Mouse (Mus musculus) retina, postnatal 1 day (tissue): ENCODE results near the gene Atp6v1d.

Experiments used
- DNase-seq: peaks from one replicate; pipeline ENCODE4 v3.0.0-alpha.2; 2012

Atp6v1d gene

DNA sequence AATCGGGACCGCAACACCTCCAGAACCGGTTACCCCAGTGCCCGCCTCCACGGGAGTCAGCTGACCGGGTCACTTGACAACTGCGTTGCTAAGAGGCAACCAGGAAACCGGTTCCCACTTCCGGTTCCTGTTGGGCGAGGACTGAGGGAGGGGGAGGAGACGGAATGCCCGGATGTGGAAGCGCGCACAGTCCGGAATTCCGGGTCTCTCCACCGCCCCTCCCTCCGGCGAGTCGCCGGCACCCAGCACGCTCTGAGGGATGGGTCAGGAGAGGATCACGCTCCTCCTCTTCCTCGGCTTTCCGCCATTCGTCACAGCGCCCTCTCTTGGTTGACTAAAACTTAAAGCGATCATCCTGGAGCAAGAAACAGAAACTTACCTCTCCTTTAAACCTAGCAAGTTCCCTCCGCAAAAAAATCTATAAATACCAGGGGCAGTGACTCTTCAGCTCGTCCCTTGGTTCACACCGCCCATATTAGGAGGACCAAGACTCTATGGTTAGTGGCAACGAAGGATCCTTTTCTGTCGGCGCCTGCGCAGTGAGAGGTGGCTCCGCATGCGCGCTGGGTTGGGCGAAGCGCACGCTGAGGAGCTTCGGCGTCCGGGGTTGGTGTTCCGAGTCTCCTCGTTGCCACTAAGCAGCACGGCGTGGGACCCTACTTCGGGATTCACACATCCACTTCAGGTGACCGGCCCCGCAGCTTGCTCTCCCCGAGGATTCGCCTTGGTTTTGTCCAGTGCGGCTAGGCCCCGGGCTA, at the start of gene Atp6v1d, which contains the start of gene Eif2s1:
Gene Atp6v1d, minus strand, starts transcription at position 143 of the 758 bp plus-strand sequence.
Gene Eif2s1, plus strand, starts transcription at position 324 of the 758 bp plus-strand sequence.
- DNase-seq = peak; percentile 100

DNA sequence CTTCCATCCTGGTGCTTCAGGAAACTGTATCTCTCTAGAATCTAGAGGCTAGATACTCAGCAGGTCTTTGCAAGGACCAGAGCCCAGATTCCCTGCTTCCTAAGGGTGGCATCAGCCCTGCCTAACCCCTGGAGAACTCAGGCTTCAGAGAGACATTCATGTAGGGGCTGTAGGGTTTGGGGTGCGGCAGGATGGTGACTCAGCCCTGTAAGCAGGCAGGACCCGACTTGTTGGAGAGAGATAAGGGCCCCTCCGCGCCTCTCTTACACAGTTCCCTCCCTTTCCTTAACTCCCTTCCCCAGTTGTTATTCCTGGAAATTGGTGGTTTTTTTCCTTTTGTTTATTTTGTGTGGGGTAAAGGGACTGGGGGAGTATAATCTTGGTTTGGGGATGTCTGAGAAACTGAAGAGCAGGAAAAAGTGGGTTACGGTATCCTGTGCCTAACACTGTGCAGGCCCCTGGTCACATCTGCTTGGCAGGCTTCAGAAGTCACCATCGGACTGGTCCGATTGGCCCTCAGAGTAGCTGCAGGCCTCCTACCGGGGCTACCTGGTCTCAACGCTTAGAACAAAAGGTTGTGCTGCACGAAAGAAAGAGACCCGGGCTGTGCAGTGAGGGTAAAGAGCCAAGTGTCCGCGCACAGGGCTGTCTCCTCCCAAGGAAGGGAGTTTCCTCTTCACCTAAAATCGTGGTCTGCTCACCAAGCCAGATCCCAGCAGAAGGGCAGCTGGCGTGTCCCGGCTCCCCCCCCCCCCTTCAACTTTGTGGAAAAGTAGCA, 49.4 kb upstream of the Atp6v1d start:
- DNase-seq = no peak

DNA sequence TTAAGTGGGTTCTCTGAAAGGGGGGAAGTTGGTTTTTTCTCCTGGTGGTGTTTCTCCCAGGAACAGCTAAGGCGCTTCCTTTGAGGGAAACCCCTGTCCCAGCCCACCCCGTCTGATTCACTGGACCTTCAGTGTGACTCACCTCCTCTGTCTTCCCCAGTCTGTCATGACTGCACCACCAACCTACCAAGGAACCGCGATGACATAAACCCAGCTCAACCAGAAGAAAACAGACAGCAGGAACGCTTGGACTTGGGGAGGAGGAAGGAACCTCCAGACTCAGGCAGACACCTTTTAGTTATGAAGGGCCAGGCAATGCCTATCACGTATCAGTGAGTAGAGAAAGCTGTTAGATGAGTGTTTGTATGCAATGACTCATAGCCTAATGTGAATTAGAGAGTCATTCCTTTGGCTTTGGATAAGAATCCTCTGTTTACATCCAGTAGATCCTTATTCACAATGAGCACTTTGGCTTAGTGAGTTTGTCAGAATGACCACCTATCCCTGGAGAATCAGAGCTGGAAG, 46.7 kb upstream of the Atp6v1d start:
- DNase-seq = no peak

DNA sequence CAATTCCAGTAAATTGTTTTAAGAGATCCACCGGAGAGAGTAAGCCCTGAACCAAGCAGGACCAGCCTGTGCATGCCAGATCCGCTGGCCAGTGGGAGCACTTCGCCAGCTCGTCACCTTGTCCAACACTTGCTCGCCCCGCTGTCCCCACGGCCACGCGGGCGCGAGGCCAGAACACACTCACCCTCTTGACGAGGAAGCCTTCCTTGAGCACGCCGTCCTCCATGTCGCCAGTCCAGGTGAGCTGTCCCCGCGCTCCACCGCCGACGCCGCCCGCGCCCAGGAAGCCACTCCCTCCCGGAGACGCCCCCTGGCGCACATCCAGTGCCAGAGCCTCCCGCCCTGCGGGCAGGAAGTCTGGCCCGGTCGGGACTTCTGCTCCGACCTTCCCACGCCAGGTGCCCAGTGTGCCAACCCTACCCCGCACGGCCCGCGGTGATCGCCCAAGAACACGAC, 45.3 kb upstream of the Atp6v1d start, which contains the start of gene Plek2:
Gene Plek2, minus strand, starts transcription at position 258 of the 456 bp plus-strand sequence.
- DNase-seq = peak; percentile 74

DNA sequence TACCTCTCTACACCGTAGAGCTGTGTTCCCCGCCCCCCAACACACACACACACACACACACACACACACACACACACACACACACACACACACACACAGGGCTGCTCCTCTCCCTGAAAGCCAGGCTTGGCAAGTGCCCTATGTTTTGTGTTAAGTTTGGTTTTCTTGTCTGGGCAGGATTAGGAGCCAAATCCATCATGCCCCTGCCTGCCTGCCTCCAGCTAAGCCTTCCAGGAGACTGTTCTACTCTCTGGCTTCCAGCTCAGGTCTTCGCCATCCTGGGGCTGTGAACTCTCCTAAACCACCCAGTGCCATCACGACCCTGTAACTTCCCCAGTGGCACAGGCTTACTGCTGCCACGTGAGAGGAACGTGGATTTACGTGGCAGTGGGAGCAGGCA, 43.1 kb upstream of the Atp6v1d start:
- no peak for DNase-seq

DNA sequence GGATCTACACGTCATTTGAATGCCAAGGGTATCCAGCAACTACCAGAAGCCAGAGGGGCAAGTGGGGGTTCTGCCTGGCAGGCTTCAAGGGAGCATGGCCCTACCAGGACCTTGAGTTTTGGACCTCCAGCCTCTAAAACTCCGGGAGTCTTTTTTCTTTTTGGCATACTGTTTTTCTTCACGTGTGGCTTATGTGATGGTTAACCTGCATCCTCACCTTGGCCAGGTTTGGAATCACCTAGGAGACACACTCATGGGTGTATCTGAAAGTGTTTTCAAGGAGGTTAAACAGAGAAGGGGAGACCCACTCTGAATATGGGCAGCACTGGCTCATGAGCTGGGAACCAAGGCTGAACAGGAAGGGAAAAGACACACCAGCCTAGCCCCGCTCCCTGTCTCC, 41.9 kb upstream of the Atp6v1d start:
- DNase-seq = no peak

DNA sequence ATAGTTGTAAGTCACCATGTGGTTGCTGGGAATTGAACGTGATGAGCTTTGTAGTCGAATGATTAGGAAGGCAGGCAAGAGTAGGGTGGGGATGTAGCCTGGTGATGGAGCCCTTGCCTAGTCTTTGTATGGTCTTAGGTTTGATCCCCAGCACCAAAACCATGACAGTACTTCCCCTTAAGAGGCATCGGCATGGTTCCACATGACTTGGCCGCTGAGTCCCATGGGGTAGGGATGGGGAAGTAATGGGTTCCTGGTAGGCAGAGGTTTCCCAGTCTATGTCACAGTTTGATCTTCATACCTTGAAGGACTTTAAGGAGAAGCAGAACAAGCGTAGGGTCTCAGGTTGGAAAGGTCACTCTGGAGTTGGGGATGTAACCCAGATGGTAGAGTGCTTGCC, 40.0 kb upstream of the Atp6v1d start:
- DNase-seq = no peak

DNA sequence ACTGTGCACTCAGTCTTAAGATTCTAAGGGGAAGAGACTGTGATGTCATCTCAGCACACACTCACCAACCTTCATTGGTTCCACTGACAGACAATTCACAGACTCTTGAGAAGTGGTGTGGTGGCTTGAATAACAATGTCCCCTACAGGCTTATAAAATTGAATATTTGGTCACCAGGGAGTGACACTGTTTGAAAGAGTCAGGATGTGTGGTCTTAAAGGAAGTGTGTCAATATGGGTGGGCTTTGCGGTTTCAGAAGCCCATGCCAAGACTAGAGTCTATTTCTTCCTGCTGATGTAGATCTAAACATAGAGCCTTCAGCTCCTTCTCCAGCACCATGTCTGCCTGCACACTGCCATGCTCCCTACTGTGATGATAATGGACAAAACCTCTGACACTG, 36.4 kb upstream of the Atp6v1d start:
- DNase-seq = no peak

DNA sequence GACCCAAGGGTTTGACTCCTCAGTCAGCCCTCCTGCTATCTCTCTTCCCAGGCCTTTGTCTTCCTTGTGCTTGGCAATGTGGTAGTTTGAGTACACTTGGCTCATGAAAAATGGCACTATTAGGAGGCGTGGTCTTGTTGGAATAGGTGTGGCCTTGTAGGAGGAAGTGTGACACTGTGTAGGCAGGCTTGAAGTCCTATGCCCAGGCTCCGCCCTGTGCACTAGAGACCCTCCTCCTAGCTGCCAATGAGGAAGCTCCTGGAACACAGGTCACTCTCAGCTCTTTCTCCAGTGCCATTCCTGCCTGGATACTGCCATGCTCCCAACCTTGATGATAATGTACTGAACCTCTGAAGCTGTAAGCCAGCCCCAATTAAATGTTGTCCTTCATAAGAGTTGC, 29.7 kb upstream of the Atp6v1d start:
- DNase-seq = no peak

DNA sequence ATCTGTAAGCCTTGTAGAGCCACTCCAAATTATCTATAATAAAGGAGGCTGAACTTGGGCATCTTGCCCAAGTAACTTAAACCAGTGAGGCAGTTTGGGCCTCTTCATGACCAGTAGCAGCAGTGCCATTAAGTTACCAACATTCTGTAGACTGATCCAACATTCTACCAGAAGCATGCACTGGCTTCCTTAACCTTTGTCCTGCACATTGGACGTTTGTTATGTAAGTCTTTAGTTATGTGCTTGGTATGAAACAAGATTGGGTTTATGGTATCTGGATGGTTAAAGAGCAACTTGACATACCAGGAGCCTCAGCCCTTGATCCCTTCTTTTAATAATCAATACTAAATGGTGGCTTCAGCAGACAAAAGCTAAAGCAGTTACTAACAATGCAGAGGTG, 28.6 kb upstream of the Atp6v1d start:
- no peak for DNase-seq

DNA sequence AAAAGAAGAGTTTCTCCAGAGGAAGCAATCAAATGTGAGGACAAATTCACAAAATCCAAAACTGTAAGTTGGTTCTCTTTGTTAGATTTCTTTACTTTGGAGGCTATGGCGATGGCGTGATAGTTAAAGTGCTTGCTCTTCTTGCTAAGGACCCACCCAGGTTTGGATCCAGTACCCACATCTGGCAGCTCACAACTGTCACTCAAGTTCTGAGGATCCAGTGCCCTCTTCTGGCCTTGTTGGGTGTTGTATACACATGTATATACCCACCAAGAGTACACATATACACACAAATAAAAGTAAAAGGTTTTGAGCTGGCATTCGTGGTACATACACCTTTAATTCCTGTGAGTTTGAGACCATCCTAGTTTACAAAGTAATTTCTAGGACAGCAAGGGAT, 13.1 kb upstream of the Atp6v1d start:
- DNase-seq = no peak

DNA sequence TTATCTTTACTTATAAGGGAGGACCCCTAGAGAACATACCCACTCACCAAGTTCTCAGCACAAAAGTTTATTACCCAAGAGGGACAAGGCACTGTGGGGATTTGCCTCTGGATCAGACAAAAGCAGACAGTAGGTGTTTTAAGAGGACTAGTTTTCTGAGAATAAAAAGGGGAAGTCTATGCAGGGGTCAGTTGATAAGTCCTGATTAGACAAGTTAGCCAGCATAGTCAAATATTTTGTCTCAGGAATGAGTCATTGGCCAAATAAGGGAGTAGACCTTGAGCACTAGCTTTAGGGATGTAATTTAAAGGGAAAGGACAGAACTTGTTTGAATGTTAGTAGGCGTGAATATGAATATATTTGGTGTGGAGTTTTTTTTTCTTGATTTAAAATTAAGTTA, 6.7 kb upstream of the Atp6v1d start:
- DNase-seq = no peak

DNA sequence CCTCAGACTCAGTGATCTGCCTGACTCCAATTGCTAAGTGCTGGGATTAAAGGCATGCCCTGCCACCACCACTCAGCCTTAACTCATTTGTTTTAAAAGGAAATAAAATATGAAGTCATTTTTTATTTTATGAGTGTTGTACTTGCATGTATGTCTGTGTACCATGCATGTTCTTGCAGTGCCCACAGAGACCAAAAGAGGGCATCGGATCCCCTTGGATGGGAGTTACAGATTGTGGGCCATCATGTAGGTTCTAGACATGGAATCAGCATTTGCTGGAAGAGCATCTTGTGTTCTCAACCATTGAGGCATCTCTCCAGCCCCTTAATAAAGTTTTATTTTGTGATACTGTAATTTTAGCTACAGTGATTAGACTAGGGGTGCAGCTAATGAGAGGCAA, 4.0 kb upstream of the Atp6v1d start:
- peak; percentile 35 for DNase-seq

DNA sequence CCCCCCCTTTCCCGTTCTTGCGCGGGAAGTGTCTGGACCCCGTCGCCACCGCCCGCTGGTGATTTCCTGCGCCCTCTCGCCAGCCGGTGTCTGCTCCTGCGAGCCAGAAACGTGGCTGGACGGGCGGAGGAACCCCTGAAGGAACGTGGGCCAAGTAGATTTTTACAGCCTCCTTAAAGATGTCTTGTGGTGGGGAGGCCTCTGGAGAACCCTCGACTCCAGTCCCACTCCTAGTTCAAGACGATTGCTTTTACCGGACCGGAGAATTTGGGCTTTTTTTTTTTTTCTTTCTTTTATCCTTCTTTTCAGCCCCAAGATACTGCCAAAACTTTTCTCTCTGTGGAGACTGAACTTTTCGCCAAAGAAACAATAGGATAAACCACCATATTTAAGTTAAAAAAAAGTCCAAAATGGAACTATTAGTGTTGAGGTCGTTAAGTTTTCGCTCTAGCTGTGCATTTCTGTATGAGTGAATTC, 854 bp upstream of the Atp6v1d start:
- DNase-seq = no peak

DNA sequence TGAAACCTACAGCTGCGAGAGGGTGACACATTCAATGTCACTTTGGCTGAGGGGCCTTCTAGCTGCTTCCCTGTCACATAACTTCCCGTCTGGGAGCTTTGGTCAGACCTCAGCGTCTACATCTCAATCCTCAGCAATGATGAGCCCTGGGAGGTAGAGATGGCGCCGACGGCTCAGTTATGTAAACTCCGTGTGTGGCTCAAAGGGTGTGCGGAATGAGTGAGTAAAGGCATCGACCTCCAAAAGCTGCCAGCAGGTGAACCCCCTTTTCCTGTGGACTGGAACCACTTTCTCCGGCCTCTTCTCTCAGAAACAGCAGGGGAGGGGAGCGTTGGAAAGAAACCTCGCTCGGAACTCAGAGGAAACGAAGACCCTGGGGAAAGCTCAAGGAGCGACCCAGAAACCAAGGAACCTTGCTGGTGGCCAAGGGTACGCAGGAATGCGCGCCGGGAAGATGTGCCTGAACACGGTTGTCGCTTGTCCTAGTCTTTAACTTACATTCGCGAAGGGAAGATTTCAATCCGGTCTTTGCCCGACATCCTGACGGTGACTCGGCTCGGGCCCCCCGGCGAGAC, 430 bp downstream of the Atp6v1d start:
- DNase-seq = no peak

DNA sequence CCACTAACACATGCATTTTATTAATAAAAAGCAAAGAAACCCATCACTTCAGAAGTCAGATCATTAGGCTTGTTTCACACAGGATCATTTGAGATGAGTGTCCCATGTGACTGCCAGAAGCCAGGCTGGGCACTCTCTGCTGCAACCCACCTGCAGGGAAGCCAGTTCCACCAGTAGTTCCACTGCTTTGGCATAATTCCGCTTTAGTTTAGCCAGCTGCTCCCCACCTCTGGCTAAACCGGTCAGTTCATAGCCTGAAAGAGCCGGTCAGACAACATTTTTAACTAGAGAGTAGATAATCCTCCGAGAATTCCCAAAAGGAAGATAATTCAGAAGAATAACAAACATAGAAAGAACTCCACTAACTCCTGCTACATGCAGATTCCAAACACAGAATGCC, 13.2 kb downstream of the Atp6v1d start:
- DNase-seq = no peak

DNA sequence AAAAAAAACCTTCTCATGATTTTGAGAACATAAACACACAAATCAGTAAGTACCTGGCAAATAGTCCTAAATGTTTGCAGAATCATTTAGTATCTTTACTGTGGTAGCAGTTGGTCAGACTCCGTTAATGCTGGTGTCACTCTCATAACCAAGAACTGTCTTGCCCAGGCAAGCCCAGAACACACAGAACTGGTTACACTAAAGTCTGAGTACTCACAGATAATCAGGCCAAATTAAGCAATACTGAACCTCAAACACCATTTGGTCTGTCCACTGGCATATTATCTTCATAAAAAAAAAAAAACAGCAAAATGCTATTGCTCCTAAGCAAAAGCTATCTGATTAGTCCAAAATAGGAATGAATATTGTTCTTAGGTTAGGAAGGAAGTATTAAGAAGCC, 19.0 kb downstream of the Atp6v1d start:
- no peak for DNase-seq

DNA sequence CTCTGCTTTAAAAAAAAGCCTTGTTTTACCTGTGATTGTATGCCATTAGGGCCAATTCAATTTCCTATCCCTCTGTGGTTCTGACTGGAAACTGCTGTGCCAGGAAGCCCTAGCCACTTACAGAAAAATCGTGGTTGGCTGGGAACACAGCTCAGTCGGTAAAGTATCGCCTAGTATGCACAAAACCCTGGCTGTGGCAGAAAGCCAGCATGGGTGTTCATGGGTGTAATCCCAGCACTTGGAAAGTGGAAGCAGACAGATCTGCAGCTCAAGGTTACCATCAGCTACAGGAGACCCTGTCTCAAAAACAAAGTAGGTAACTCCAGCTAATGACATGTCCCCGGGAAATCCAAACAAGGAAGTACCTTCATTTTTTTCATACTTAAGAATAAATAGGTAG, 21.5 kb downstream of the Atp6v1d start:
- no peak for DNase-seq

DNA sequence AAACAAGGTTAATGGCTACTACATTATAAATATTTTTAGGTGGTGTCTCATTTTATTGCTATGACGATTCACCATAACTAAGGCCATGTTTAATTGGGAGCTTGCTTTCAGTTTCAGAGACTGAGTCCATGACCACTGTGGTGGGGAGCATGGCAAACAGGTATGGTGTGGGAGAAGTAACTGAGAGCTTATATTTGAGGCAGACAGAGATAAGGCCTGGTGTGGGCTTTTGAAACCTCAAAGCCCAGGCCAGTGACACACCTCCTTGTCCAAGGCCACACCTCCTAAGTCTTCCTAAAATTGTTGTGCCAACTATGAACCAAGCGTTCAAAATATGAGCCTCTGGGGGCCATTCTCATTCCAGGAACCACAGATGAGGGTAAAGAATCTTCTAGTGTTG, 26.9 kb downstream of the Atp6v1d start:
- no peak for DNase-seq

DNA sequence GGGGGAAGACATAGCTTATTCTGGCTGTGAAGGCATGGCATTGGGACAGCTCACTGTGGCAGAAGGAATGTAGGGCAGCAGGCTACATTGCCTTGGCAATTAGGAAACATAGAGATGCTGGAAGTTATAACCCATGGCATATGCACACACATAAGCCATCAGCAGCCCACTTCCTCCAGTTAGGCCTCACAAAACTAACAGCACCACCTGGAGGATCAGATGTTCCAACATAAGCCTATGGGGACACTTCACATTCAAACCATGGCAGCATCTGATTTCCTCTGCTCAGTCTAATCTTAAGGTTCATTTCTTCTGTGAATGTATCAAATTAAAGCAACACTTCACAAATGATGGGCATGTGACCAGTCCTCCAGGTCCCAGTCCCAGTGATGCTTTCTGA, 47.0 kb downstream of the Atp6v1d start:
- DNase-seq = peak; percentile 27

DNA sequence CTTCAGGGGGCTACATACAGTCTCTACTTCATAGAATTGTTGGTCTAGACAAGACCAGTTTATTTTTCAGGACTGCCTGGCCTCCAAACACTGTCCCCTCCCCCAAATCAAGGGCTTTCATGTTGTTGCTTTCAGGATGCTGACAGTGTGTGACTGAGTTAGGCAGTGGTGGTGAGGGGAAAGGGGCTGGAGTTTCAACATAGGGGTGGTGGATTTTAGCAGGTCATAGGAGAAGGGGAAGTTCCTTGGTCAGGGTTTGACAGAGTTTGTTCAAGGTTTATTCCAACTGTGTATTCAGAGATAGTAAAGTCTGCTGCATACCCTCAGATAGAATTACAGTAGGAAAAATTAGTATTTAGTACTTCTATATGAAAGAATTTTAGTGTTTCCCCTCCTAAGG, 59.6 kb downstream of the Atp6v1d start:
- no peak for DNase-seq

DNA sequence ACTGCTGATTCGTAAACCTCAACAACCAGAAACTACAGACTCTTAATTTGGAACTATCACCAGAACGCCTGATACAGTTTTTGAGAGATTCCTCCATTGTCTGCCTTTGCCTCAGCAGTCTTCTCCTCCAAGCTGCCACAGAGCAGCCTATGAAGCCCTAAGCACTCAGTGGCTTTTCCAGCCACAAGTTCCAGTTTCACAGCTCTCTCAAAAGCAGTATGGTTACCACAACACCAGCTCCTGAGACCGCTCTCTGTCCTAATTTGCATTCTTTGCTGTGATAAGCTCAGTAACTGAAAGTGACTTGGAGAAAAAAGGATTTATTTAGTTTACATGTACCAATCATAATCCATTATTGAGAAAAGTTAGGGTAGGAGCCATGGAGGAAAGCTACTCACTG, 61.4 kb downstream of the Atp6v1d start:
- no peak for DNase-seq

DNA sequence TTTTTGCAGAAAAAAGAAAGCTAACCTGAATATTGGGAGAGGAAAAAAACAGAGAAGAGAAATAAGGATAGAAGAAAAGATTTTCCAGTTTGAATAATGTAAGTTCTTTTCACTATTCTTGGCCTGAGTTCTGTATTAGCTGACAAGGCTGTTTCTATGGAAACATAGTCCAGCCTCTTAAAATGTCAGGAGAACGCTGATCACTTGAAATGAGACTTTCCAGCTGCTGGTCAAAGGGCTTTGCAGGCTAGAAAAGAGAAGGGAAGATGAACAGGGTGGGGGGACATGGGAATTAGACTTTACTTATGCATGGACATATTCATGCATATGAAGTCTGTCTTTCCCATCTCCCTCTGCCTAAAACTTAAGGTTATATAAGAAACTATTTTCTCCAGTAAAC, 67.2 kb downstream of the Atp6v1d start:
- no peak for DNase-seq
